Mouse (Mus musculus): ENCODE results near the gene Lyst.
"Not testable (repeated sequence)": the region's sequence is repeated elsewhere in the genome, so short reads cannot be mapped to it uniquely, and the experiment has no call there.

Gene Lyst

DNA sequence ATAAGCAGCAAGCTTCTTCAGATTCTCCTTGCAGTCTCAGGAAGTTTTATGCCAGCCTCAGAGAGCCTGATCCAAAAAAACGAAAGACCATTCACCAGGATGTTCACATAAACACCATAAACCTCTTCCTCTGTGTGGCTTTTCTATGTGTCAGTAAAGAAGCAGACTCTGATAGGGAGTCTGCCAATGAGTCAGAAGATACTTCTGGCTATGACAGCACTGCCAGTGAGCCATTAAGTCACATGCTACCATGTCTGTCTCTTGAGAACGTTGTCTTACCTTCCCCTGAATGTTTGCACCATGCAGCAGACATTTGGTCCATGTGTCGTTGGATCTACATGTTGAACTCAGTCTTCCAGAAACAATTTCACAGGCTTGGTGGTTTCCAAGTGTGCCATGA is 47.4 kb downstream of the Lyst start:
- no peak for DNase-seq (ENCODE audit: low read depth)

DNA sequence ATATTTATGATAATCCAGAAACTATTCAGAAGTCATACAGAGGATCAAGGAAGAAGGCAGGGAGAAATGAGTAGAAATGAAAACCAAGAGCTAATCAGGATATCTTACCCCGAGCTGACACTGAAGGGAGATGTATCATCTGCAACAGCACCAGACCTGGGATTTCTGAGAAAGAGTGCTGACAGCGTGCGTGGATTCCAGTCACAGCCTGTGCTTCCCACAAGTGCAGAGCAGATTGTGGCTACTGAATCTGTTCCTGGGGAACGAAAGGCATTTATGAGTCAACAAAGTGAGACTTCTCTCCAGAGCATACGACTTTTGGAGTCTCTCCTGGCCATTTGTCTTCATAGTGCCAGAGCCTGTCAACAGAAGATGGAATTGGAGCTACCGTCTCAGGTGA is 47.8 kb downstream of the Lyst start:
- no peak for DNase-seq (ENCODE audit: low read depth)

DNA sequence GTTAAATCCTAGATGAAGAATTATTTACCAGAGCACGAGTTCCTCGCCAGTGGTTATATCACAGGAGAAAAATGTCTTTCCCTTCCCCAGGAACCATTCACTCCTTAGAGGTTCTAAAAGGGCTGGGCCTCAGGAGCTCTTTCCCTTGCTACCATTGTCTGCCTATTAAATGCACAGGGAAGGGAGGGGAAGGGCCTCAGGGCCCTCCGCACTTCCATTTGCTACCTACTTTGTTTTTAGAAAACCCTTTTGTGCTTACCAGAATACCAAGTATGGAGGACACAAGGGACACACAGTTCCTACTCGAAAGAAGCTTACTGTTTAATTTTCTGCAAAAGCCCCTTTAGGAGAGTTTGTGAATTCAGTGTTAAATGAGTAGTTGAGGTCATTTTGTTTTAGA is 48.5 kb downstream of the Lyst start:
- DNase-seq (ENCODE audit: low read depth) = no peak

DNA sequence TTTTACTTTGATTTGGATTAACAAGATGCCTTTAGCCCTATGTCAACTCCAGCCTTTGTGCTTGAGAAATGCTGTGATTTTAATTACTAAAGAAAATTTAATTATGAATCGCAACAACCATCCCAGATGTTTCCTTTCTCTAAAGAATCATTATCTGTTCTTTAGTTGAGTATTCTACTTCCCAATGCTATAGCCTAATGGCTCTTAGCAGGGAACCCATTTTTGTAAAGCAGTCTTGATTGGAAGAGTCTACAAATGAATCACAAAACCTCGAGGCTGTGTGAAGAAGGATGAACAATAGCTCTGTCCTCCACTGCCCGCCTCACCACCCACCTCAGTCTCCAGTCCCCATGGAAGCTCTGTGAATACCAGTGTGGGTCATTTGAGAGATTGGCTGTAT is 57.1 kb downstream of the Lyst start:
- no peak for DNase-seq (ENCODE audit: low read depth)

DNA sequence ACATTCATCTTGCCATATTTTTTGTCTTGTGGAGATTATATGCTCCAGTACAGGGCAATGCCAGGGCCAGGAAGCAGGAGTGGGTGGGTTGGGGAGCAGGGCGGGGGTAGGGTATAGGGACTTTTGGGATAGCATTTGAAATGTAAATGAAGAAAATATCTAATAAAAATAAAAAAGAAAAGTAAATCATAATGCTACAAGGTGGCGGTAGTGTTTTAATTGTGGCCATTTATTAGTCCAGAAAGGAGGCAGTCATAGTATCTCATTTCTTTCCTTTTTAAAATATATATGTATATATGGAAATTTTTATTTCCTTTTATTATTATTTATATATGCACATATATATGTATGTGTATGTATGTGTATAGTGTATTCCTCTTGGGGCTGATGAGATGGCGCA is 65.3 kb downstream of the Lyst start:
- no peak for DNase-seq (ENCODE audit: low read depth)

DNA sequence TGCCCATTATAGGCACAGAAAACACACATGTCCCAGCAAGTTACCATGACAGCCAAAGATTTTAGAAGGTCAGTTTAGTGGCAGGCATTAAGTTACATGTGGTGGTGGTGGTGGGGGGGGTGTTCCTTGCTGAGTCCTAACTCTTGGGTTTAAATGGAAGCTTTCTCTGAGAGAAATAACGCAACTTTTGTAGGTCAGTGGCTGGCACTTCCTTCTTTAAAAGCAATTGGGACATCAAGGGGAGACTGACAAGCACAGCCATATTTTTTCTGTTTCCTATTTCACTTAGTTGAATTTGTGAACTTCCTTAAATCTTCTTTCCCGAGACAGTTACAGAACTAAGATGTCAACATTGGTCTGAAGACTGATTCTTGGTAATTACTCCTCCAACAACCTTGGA is 75.9 kb downstream of the Lyst start:
- DNase-seq (ENCODE audit: low read depth) = not testable (repeated sequence)

DNA sequence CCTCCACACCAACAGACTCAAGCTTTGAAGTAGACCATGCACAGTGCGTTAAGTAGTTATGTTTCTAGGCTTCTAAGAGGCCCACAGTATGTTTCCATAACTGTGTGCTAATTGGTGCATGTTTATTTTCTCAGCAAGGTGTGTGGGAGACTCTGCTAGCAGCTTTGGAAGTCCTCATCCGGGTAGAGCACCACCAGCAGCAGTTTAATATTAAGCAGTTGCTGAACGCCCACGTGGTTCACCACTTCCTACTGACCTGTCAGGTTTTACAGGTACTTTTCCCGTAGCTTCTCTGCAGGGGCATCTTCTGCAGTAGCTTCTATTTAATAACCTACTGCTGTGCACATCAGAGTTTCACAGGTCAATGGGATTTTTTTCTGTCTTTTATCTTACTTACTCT is 80.5 kb downstream of the Lyst start:
- no peak for DNase-seq (ENCODE audit: low read depth)

DNA sequence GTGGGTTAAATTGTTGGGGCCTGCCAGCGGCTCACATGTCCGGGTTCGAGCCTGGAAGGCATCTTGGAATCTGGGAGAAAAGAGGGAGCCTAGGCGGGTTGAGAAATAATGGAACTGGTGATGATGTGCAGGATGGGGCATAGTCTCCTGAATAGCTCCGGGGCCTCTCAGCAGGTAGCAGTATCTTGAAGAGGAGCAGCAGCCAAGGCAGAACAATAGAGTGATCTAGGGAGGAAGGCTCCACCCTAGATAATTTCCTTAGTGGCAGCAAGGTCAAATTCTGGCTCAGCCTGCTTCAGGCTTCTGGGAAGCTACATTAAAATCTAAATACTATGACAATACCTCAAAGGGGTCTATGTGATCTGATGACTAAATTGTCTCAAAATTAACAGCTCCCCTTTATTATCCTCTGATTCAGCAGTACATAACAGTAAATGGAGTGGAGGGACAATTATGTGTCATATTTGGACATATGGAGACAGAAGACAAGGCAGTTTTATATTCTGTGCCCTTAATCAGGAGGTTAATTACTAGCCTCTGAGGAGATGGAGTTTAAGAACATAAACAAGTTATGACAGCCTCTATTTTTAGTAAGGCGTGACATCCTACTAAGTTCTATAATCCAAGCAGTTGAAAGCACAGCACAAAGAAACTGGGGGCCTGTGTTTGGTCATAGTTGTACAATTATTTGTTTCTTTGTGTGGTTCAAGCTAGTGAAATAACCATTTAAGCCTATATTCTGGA is 81.6 kb downstream of the Lyst start:
- no peak for DNase-seq (ENCODE audit: low read depth)

DNA sequence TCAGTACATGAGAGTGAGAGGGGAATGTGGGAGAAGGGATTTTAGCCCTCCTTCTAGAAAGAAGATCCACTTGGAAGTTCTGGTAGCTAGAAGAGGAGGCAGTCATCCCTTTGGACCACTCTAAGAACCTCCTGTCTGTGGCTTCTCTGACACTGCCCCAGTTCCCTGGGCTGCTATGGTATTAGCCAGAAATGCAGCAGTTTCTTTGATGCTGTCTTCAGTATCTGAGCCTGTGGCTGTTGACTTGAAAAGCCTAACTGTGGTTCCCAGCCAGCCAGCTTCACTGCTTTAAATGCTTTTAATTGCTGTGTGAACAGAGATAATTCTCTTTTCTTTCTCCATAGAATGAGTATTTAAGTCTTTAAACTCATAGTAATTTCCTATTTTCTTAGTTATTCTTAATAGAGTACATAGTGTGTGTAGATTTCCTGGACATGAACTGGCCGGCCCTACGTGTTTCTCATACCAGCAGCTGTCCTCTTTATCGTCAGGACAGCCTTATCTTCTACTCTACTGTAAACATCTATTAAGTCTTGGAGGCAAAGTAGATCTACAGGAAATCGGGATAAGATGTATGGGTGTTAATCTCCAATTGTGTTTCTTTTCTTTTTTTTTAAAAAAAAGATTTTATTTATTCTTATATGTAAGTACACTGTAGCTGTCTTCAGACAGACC is 84.6 kb downstream of the Lyst start:
- no peak for DNase-seq (ENCODE audit: low read depth)

DNA sequence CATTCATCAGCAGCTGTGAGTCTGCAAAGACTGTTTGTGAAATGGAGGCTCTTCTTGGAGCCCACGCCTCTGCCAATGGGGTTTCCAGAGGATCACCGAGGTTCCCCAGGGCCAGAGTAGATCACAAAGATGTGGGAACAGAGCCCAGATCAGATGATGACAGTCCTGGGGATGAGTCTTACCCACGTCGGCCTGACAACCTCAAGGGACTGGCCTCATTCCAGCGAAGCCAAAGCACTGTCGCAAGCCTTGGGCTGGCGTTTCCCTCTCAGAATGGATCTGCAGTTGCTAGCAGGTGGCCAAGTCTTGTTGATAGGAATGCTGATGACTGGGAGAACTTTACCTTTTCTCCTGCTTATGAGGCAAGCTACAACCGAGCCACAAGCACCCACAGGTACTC is 87.7 kb downstream of the Lyst start:
- no peak for DNase-seq (ENCODE audit: low read depth)

DNA sequence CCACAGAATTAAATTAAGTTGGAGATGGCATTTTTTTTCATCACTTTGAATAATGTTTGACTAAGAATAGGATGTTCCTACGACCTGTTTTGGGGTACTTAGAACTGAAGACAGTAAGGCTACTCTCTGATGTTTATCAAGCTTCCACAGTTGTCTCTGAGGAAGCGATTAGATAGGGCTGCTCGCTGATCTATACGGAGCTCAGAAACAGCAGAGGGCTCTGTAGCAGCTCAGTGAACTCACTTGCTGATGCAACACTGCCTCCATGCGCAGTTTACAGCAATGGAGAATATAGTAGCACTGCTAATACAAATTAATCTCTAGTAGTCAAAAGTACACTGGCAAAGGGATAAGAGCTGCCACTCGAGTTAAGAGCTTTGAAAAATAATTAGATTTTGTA is 91.4 kb downstream of the Lyst start:
- DNase-seq (ENCODE audit: low read depth) = no peak

DNA sequence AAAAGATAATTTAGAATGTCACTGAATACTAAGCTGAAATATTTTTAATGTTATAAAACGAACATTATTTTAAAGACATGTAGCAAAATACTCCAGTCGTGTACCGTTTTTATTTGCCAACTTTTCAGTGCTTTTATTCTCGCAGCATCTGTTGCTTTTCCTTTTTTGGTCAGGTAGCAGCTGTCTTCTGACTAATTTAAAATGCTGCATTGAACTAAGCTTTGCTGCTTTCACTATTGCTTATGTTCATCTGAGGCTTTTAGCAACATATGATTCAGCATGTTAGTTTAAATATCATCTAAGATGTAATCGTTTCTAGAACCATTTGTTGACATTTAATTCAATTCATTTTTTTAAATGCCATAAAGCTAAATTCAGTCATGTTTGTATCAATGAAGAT is 113.3 kb downstream of the Lyst start:
- no peak for DNase-seq (ENCODE audit: low read depth)

DNA sequence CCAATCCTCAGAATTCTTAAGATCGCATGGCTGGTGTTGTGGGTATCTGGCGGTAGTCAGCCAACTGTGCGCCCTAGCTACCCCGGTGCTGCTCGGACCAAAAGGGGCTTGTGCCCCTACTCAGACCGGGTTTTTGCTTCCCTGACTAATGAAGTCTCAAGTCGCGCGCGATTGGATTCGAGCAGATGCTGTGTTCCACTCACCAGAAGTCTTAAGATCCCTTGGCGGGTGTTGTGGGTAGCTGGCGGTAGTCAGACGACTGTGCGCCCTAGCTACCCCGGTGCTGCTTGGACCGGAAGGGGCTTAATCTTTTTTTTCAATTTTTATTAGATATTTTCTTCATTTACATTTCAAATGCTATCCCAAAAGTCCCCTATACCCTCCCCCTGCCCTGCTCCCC is 131.2 kb downstream of the Lyst start:
- not testable (repeated sequence) for DNase-seq (ENCODE audit: low read depth)

DNA sequence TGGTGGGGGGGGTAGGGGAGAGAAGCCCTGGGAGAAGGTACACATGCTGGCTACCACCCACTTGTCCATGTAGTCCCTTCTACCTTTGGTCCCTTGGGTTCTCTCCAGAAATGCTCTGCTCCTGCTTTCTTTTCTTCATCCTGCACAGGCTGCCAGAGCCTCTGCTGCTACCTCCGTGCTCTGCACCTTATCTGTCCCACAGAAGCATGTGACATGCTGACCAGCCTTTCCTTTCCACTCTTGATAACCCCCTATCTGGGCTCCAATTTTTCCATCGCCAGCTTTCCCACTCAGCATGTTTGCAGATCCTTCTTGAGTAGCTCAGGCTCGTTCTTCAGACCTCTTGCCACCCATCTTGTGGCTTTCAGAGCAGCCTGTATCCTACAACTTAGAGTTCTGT is 133.1 kb downstream of the Lyst start:
- DNase-seq (ENCODE audit: low read depth) = no peak

DNA sequence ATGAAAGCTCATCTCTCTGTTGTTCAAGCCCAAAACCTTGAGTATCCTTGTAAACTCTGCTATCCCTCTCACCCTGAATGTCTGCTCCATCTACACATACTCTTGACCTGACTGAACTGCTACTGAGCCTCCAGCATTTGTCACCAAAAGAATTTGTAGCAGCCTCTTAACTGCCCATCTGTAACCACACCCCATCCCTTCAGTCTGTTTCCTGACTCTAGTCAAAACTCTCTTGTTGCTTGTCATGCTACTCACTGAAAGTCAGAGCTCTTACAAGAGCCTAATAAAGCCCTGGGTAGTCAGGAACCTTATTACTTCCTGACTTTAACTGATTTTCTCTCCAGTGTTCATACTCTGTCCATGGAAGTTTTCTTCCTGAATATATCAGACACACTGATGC is 133.6 kb downstream of the Lyst start:
- DNase-seq (ENCODE audit: low read depth) = no peak

DNA sequence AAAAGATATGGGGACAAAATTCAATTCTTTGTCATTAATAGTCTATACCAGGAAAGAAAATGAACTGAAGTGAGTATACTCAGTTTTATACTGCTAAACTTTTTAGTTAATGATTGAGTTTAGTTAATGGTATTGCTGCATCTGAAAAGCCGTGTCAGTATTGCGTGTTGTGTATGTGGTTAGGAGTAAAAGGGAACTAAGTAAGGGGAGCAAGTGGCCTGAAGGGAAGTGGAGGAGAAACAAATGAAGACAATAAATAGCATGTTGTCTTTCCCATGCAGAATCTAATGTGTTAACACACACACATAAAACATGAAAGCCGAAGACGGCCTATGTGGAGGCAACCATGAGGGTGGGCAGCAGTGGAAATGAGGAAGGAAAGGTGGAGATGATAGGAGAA is 149.0 kb downstream of the Lyst start:
- DNase-seq (ENCODE audit: low read depth) = no peak

DNA sequence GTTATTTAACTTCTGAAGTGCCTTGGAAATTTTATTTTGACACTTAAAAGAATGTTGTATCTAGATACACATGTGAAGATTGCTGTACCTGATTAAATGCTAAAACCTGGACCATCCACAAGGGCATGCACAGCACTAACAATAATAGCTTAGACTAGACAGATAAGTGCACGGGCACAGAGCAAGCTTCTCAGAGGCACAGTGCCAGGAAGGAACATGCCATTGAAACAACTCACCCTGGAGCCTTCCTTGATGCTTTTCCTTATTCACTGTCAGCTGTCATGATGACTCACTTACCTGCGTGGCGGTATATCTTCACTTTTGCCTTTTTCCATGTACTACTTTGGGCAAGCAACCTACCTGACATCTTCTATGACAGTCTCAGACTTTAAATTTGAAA is 155.7 kb downstream of the Lyst start:
- no peak for DNase-seq (ENCODE audit: low read depth)

DNA sequence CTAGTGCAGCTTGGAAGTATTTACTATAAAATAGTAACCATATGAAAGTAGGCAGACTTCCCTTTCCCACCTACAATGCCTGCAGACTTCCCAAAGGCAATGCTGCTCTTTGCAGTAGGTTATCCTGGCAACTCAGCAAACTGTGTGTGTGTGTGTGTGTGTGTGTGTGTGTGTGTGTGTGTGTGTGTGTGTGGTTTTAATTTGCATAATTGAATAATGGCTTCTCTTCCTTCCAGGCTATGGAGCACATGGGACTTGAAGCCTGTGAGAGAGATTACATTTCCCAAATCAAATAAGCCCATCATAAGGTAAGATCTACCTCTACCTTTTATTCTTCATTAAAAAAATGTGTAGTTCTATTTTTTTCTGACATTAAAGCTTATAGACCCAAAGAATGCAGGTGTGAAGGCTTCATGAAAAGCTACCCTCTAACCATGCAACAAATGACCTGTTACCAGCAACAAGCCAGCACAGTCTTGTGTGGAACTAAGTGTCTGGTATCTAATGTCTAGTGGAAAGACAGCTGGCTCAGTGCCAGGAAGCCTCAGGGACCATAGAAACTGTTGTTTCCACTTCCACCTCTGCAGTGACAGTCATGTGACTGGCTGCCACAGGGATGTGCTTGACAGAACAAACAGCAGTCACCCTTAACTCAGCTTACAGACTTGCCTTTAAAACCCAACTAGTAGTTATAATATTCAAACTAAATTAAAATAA is 185.7 kb downstream of the Lyst start:
- no peak for DNase-seq (ENCODE audit: low read depth)

DNA sequence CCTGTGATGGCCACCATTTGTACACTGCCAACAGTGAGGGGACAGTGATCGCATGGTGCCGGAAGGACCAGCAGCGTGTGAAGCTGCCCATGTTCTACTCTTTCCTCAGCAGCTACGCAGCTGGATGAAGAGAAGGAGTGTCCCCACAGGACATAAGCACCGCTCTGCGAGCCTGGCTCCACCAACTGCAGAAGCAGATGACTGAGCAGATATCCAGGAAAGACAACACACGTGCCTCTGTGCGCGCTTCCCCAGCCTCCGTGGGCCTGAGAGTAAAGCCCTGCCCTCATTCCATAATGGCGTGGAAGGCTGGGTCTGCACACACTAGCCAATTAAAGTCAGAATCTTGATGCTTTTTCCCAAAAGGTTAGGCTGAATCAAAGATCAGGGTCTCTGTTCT is 186.9 kb downstream of the Lyst start:
- no peak for DNase-seq (ENCODE audit: low read depth)

DNA sequence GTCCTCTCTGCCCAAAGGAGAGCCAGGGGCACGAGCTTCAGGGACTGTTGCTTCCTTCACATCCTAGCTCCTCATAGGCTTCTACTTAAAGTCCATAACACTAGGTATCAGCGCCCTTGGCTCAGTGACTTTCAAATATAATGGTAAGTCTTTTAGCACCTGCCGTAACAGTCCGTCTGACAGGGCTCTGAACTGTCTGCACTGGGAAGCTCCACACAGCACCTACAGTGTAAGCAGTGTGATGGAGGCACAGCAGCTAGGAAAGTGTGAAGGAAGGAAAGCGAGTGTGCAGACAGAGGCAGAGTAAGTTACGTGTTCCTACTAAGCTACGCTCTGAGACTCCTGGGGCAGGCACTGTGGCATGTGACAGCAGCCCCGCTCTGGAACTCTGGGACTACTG is 187.5 kb downstream of the Lyst start:
- DNase-seq (ENCODE audit: low read depth) = no peak

DNA sequence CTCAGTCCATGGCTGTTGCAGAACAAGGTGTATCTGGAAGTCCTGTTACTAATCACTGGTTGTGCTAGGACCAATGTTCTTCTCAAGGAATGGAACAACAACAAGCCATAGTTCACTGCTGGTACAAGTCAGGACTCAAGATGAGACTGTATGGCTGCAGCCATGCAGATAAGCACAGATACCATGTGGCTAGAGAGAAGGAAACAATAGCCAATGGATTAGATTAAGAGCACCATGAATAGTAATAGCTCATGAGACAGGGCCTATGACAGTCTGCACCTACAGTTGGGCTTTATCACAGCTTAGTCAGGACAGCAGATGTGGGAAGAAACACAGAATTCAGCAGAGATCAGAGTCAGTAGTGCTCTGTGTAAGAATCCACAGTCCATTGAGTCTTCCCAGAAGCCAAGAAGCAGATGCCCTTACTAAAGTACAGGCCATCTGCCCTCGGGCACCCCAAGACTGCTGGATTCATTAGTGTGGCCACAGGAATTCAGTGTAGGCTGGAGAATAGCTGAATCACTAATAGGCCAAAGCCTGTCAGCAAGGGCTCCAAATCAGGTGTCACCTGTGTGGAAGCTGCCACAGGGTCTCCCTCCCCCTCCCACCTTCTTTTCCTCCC is 188.8 kb downstream of the Lyst start:
- DNase-seq (ENCODE audit: low read depth) = no peak

DNA sequence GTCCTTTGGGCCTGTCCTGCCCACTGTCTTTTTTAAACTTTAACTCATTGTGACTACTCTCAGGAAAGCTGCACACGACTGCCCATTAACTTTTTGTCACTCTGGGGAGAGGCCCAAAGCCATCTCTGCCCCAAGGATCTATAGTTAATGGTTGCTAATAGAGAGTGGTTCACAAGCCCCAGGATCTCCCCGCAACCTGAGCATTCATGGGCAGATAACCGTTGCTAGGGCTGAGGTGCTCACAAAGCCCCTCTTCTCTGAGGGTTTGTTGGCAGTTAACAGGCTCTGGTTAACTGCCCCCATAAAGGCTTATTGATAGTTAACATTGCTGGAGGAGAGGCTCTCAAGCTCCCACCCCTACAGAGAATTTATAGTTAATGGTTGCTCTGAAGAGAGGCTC is 190.1 kb downstream of the Lyst start:
- no peak for DNase-seq (ENCODE audit: low read depth)

DNA sequence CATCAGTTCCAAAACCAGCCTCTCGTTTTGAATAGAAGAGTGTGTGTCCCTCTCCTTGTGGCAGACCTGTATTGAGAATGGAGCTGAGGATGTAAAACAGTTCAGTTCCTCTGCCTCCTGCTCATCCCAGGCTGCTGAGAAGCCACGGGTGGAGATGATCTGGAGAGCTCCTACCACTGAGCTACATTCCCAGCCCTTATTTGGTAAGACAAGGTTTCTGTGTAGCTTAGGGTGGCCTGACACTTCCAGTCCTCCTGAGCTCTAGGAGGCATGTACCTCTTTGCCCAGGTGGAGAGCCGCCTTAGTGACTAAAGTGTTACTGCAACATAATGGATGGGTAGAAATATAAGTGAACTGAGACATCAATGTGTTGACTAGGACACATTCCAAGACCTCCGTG is 190.8 kb downstream of the Lyst start:
- DNase-seq (ENCODE audit: low read depth) = no peak

All from c-Kit-positive CD71-negative TER-119-negative erythroid progenitor cells, embryonic 14.5 days (primary cell).